Mouse (Mus musculus) heart, postnatal 0 days (tissue): ENCODE results near the gene St3gal5.

Experiments
- CTCF ChIP-seq: IDR thresholded peaks from 2 replicates; pipeline ENCODE4 v1.5.1; 2016; ENCODE audit warnings: antibody characterized with exemption, control low read depth, low read depth
- EP300 ChIP-seq: IDR thresholded peaks from 2 replicates; pipeline ENCODE4 v1.6.1; 2016; ENCODE audit warnings: antibody characterized with exemption, low read depth

DNA sequence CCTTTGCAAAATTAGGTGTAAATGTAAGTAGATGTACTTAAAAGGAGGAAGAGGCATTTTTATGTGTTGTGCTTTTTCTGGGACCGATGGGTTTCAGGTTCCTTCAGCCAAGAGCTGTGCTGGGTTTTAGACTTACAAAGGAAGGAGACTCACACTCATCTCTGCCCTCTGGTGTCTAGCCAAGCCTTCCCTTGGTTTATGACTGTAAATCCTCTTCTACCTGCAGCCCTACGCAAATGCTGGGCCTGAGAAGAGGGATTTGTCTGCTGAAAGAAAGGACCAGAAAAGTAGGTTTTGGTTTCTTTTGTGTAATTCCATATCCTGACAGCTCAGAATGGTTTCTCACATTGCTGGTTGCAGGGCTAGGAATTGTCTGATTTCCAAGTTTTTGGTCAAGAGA is 1.3 kb downstream of the St3gal5 start:
- TF ChIP-seq CTCF (peak; percentile 36), EP300 (no peak)
